Mouse (Mus musculus): ENCODE results near the gene Olfr319. TPM values are rescaled to one million over a fixed set of nuclear protein-coding genes. Genes with fewer than 3 reads are reported as not detected.
"Not testable (repeated sequence)": the region's sequence is repeated elsewhere in the genome, so short reads cannot be mapped to it uniquely, and the experiment has no call there.

The Olfr319 gene
- not detected in 2 replicates for polyA plus RNA-seq (2015; fragmentation: Nextera tagmentation; extraction: Ambion mirVana)

DNA sequence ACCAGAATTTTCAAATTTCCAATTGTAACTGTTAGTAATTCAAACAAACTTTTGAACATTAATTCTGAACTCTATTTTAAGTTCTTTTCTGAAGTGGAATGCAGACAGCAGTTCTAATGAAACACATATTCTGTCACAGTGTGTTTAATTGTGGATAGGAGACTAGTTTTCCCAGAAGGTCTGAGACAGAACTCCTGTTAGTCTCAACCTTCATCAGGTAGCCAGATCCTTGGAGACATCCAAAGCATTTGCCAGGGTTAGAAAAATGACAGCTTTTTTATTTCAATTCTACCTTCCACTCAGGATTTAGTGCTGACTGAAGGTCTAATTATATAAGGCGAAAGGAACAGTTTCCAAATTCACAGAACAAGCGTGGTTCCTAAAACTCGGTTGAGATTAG is at the start of gene Olfr319:
Gene Olfr319 (plus strand): TSS at position 301 of the 400 bp plus-strand sequence.
- H3K27ac ChIP-seq, result no peak within 1 kb of the TSS
- no peaks in the 10 kb centered on the region for H3K27me3 ChIP-seq
- 78% methylated on average over 3 of the region's 3 CpGs for WGBS
- H3K4me3 ChIP-seq, result no peak within 1 kb of the TSS
- H3K4me1 ChIP-seq (replicated peaks), result no peaks in the 10 kb centered on the region
- no peak for ATAC-seq (replicated peaks; ENCODE audit: insufficient number of reproducible peaks, insufficient read depth, low FRiP score, low read depth)
- no peaks in the 10 kb centered on the region for H3K36me3 ChIP-seq
- no peak within 1 kb of the TSS for H3K4me2 ChIP-seq
- no peak within 1 kb of the TSS for H3K9ac ChIP-seq
- H3K9me3 ChIP-seq (replicated peaks), result no peaks in the 10 kb centered on the region; the same call in 1 of the 2 replicates

DNA sequence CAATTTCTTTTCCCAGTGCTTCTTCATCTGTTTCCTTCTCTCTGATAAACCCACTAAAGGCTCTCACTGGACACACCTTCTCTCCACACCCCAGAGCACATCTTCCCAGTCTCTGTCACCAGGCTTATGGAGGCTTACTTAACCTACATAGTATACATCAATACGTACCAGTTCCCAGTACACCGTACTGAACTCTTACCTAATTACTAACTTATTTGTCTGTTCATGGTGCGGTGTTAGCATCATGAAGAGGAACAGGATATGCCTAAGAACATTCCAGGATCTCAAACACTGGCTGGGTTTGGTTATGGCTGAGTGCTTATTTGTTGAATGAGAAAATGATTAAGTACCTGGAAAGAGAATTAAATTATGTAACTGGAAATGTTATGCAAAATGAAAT is 43.8 kb upstream of the Olfr319 start:
- no peaks in the 10 kb centered on the region for H3K27me3 ChIP-seq
- 86% methylated on average over 3 of the region's 3 CpGs for WGBS
- ATAC-seq (replicated peaks; ENCODE audit: insufficient number of reproducible peaks, insufficient read depth, low FRiP score, low read depth), result no peak

DNA sequence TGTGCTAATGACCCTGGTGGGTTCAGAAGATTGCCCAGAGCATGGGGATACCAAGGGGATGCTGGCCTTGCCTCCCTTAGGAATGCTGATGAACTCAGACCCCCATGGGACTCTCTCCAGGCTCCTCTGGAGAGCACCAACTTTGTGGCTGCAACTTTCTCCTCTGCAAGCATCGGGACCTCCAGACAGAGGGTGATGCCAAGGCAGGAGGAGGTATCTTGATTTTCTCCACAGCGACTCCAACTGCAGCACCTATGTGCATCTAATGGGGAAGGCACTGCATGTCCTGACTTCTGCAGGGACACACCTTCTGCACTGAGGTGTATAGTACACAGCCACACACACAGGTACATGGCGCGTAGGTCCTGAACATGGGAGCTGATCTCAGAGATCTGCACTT is 40.4 kb upstream of the Olfr319 start, which contains the start of gene Olfr322:
Gene Olfr322 (plus strand): TSS at position 187 of the 400 bp plus-strand sequence.
- H3K27ac ChIP-seq, result no peak within 1 kb of the TSS
- H3K4me3 ChIP-seq, result no peak within 1 kb of the TSS
- H3K36me3 ChIP-seq, result no peaks in the 10 kb centered on the region
- no peaks in the 10 kb centered on the region for H3K4me1 ChIP-seq (replicated peaks)
- no peak within 1 kb of the TSS for H3K4me2 ChIP-seq
- H3K27me3 ChIP-seq, result no peaks in the 10 kb centered on the region
- no peak within 1 kb of the TSS for H3K9ac ChIP-seq
- H3K9me3 ChIP-seq (replicated peaks), result no peaks in the 10 kb centered on the region
- no peak for ATAC-seq (replicated peaks; ENCODE audit: insufficient number of reproducible peaks, insufficient read depth, low FRiP score, low read depth)
- WGBS, result 76% methylated on average over 4 of the region's 4 CpGs

More for the DNA sequence above, 43.8 kb upstream of the Olfr319 start:
- Histone ChIP-seq H3K9me3 (replicated peaks) (no peaks in the 10 kb centered on the region), H3K4me1 (replicated peaks) (no peaks in the 10 kb centered on the region), H3K4me3 (no peak overlapping the region), H3K4me2 (no peak overlapping the region), H3K36me3 (no peaks in the 10 kb centered on the region), H3K27ac (no peak overlapping the region), H3K9ac (no peak overlapping the region)

DNA sequence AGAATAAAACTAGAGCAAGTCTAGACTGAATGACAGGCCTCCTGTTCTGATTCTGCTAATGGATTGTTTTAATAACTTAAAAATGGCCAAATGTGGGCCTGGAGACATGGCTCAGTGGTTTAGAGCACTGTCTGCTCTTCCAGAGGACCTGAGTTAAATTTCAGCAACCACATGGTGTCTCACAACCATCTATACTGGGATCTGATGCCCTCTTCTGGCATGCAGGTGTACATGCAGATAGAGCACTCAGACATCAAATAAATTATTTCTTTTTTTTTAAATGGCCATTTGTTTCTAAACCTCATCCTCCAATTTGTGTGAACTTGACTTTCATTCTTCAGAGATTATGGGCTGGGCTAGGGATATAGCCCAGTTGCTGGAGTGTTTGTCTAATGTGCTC is 29.7 kb upstream of the Olfr319 start:
- ATAC-seq (replicated peaks; ENCODE audit: insufficient number of reproducible peaks, insufficient read depth, low FRiP score, low read depth), result no peak
- Histone ChIP-seq H3K27ac (no peak overlapping the region), H3K9ac (no peak overlapping the region), H3K4me3 (no peak overlapping the region), H3K27me3 (no peaks in the 10 kb centered on the region), H3K36me3 (no peaks in the 10 kb centered on the region), H3K9me3 (replicated peaks) (no peaks in the 10 kb centered on the region), H3K4me2 (no peak overlapping the region), H3K4me1 (replicated peaks) (no peaks in the 10 kb centered on the region)

DNA sequence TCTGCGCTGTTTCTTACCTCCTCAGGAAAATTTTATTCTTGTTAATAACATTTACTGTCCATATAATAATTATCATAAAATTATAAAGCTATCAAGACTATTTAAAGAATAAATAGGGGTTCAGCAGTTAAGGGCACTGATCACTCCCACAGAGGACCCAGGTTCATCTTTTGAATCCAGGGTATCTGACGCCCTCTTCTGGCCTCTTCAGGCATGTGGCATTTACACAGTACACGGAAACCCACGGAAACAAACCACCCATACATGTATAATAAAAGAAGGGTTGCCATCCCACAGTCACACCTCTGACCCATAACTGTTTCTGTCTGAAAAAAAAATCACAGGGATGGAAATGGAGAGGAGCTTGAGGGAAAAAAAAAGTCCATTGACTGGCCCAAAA is 27.1 kb upstream of the Olfr319 start:
- WGBS, result 51% methylated on average over 4 of the region's 4 CpGs
- H3K4me3 ChIP-seq, result no peak overlapping the region
- no peak overlapping the region for H3K4me2 ChIP-seq
- H3K27me3 ChIP-seq, result no peaks in the 10 kb centered on the region
- no peaks in the 10 kb centered on the region for H3K4me1 ChIP-seq (replicated peaks)
- ATAC-seq (replicated peaks; ENCODE audit: insufficient number of reproducible peaks, insufficient read depth, low FRiP score, low read depth), result no peak
- H3K36me3 ChIP-seq, result no peaks in the 10 kb centered on the region
- H3K27ac ChIP-seq, result no peak overlapping the region
- no peaks in the 10 kb centered on the region for H3K9me3 ChIP-seq (replicated peaks)
- no peak overlapping the region for H3K9ac ChIP-seq

DNA sequence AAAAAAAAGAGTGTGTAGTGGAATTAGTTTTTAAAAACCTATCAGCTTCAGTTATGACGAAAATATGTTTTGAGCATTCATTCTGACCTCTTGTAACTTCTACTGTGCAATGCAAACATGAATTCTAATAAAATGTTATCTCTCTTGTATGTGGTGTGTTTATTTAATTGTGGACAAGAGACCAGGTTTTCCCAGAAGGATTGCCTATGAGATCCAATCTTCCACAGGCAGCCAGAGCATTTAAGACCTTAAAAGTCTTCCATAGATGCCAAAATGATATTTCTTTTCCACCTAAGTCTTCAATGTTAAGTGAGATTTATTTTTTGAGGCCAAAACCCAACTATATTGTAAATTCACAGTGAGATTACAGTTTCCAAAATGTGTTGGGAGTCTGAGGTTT is 18.2 kb upstream of the Olfr319 start, which contains the start of gene Olfr320:
Gene Olfr320 (plus strand): TSS at position 301 of the 400 bp plus-strand sequence.
- H3K4me3 ChIP-seq, result no peak within 1 kb of the TSS
- no peaks in the 10 kb centered on the region for H3K4me1 ChIP-seq (replicated peaks)
- H3K9ac ChIP-seq, result no peak within 1 kb of the TSS
- H3K27me3 ChIP-seq, result no peaks in the 10 kb centered on the region
- no peaks in the 10 kb centered on the region for H3K36me3 ChIP-seq
- no peak within 1 kb of the TSS for H3K27ac ChIP-seq
- WGBS, result 69% methylated on average over 1 of the region's 1 CpGs
- H3K9me3 ChIP-seq (replicated peaks), result no peaks in the 10 kb centered on the region
- no peak within 1 kb of the TSS for H3K4me2 ChIP-seq
- ATAC-seq (replicated peaks; ENCODE audit: insufficient number of reproducible peaks, insufficient read depth, low FRiP score, low read depth), result no peak

DNA sequence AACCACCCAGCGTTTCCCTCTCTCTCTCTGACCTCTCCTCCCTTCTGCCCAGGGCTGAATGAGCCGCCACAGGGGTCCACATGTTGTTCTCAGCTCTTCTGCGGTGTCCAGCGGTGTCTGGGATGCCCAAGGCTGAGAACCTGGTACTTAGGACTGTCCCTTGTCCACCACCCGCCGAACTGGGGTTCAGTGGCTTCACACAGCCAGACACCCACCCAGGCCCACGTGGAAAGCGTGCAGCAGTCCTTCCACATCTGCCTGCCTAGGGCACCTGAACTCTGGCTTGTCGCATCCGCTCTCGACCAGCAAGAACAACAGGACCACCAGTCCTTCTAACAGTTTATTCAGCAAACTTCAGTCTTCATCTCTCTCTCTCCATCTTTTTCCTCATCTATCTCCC is 10.1 kb downstream of the Olfr319 start:
- no peak for ATAC-seq (replicated peaks; ENCODE audit: insufficient number of reproducible peaks, insufficient read depth, low FRiP score, low read depth)
- WGBS, result 76% methylated on average over 11 of the region's 11 CpGs
- Histone ChIP-seq H3K27me3 (no peaks in the 10 kb centered on the region), H3K9me3 (replicated peaks) (no peaks in the 10 kb centered on the region), H3K4me1 (replicated peaks) (no peaks in the 10 kb centered on the region), H3K36me3 (no peaks in the 10 kb centered on the region), H3K27ac (no peak overlapping the region), H3K9ac (no peak overlapping the region), H3K4me2 (no peak overlapping the region), H3K4me3 (no peak overlapping the region)

DNA sequence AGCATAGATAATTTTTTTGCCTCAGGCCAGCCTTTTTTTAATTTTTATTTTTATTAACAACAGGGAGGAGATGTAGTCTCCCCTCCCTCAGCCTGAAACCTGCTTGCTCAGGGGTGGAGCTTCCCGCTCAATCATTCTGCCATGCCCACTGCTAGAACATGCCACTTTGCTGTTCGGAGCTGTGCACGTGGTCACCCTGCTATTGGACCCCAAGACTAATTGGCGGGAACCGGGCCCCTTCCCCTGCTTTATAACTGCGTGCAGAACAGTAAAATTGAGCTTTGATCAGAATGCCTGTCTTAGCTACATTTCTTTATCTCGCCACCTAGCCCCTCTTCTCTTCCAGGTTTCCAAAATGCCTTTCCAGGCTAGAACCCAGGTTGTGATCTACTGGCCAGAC is 18.8 kb downstream of the Olfr319 start:
- not testable (repeated sequence) for H3K9me3 ChIP-seq (replicated peaks); H3K4me1 ChIP-seq (replicated peaks); H3K27me3 ChIP-seq; H3K9ac ChIP-seq; H3K36me3 ChIP-seq; H3K4me3 ChIP-seq; H3K27ac ChIP-seq; ATAC-seq (replicated peaks; ENCODE audit: insufficient number of reproducible peaks, insufficient read depth, low FRiP score, low read depth); H3K4me2 ChIP-seq
- 80% methylated on average over 7 of the region's 7 CpGs for WGBS

DNA sequence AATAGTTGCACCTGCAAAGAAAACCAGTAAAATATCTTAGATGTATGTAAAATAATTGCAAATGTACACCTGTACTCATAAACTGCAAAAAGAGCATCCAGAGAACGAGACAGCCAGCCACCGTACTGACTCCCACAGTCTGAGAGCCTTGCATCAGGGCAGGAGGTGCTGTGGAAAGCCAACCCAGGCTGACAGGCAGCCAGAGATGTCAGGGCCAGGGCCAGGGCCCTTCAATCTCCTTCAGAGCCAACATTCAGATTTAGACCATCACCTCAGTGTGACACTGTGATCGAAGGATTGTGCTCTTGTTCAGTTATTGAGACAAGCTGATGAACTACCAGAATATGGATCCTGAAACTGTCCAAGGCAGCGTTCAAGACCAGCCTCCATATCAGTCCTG is 20.7 kb downstream of the Olfr319 start:
- ATAC-seq (replicated peaks; ENCODE audit: insufficient number of reproducible peaks, insufficient read depth, low FRiP score, low read depth), result no peak

DNA sequence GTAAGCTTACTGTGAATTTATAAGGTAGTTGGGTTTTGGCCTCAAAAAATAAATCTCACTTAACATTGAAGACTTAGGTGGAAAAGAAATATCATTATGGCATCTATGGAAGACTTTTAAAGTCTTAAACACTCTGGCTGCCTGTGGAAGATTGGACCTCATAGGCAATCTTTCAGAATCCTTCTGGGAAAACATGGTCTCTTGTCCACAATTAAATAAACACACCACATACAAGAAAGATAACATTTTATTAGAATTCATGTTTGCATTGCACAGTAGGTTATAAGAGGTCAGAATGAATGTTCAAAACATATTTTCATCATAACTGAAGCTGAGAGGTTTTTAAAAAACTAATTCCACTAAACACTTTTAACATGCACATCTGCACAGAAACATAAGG is 25.0 kb downstream of the Olfr319 start, which contains the start of gene Olfr318:
Gene Olfr318 (minus strand): TSS at position 101 of the 400 bp plus-strand sequence.
- H3K4me1 ChIP-seq (replicated peaks), result no peaks in the 10 kb centered on the region
- ATAC-seq (replicated peaks; ENCODE audit: insufficient number of reproducible peaks, insufficient read depth, low FRiP score, low read depth), result no peak
- no peaks in the 10 kb centered on the region for H3K27me3 ChIP-seq
- no peak within 1 kb of the TSS for H3K4me3 ChIP-seq
- H3K36me3 ChIP-seq, result no peaks in the 10 kb centered on the region
- no peak within 1 kb of the TSS for H3K27ac ChIP-seq
- H3K4me2 ChIP-seq, result no peak within 1 kb of the TSS
- no peaks in the 10 kb centered on the region for H3K9me3 ChIP-seq (replicated peaks)
- no peak within 1 kb of the TSS for H3K9ac ChIP-seq

More for the DNA sequence above, 20.7 kb downstream of the Olfr319 start:
- Histone ChIP-seq H3K9me3 (replicated peaks) (no peaks in the 10 kb centered on the region), H3K36me3 (no peaks in the 10 kb centered on the region), H3K9ac (no peak overlapping the region), H3K27me3 (no peaks in the 10 kb centered on the region), H3K4me2 (no peak overlapping the region), H3K4me3 (no peak overlapping the region), H3K27ac (no peak overlapping the region), H3K4me1 (replicated peaks) (no peaks in the 10 kb centered on the region)
- 79% methylated on average over 4 of the region's 4 CpGs for whole genome bisulfite sequencing

DNA sequence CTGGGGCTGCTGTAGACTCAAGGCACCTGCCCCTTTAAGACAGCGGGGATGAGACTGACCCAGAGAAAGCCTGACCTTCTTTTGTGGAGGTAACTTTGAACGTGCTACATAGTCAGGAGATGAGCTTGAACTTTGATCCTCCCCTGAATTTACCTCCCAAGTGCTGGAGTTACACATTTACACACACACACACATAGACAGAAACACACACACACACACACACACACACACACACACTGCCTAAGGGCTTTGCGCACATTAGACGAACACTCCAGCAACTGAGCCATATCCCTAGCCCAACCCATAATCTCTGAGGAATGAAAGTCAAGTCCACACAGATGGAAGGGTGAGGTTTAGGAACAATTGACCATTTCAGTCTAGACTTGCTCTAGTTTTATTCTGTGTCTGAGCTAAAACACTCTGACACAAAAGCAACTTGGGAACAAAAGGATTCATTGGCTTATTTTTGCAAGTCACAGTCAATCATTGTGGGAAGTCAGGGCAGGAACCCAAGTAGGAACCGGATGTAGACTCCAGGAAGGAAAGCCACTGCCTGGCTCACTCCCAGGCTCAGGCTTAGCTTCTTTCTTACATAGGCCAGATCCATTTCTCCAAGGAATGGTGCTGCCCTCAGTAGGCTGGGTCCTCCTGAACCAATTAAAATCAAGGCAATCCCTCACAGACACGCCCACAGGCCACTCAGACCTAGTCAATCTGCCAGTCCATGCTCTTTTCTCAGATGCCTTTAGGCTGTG is 29.1 kb downstream of the Olfr319 start:
- H3K4me1 ChIP-seq (replicated peaks); H3K9me3 ChIP-seq (replicated peaks); H3K27me3 ChIP-seq; H3K4me3 ChIP-seq; H3K27ac ChIP-seq; H3K4me2 ChIP-seq; H3K9ac ChIP-seq; H3K36me3 ChIP-seq; ATAC-seq (replicated peaks; ENCODE audit: insufficient number of reproducible peaks, insufficient read depth, low FRiP score, low read depth): not testable (repeated sequence)
- 79% methylated on average over 6 of the region's 6 CpGs for WGBS

DNA sequence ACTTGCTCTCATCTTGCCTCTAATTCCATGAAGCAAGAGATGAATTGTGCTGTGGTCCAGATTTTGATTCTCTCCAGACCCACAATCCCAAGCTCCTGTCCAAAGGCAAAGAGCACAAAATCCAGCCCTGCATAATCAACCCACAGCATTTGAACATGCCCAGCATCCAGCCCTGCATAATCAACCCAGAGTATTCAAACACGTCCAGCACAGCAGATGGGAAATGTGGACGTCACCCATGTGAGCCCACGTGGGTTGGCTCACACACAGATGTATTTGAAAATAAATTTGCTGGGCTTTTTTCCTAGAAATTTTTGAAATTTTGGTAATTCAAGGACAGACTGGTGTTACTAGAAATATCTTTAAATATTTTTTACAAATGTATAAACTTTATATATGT is 34.4 kb downstream of the Olfr319 start:
- H3K9me3 ChIP-seq (replicated peaks), result no peaks in the 10 kb centered on the region
- ATAC-seq (replicated peaks; ENCODE audit: insufficient number of reproducible peaks, insufficient read depth, low FRiP score, low read depth), result no peak

More for the DNA sequence above, 34.4 kb downstream of the Olfr319 start:
- Histone ChIP-seq H3K9ac (no peak overlapping the region), H3K4me1 (replicated peaks) (no peaks in the 10 kb centered on the region), H3K4me3 (no peak overlapping the region), H3K27me3 (no peaks in the 10 kb centered on the region), H3K36me3 (no peaks in the 10 kb centered on the region), H3K27ac (no peak overlapping the region), H3K4me2 (no peak overlapping the region)
- 50% methylated on average over 3 of the region's 3 CpGs for WGBS

Measured in heart, embryonic 15.5 days (tissue).